Mouse (Mus musculus): Measurements from ENCODE around the gene Hspb2.

DNA sequence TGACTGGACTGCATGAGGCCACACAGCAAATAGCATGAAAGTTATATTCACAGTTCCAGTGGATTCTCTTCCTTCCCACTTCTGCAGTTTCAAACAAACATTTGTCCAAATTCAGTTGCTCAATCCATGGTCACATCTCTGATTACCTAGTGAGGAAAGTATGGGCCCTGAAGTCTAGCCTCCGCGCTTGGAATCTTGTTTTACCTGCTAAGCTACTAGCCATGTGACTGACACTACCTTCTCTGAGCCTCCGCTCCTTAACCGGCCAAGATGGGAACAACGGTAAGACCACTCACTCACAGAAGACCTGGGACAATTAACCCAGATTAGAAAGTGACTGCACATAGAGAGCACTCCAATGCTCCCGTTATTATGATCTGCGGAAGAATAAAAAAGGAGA, 6.3 kb downstream of the Hspb2 start:
- no peak for TF ChIP-seq CTCF (IDR thresholded peaks at IDR 0.05; ENCODE audit: borderline replicate concordance, insufficient read depth, low read length)
- no peak for TF ChIP-seq POLR2A (IDR thresholded peaks at IDR 0.05; ENCODE audit: low read depth, low read length)
